Mouse (Mus musculus) stomach, embryonic 15.5 days (tissue): ENCODE results near the gene Sost. TPM values are rescaled to one million over a fixed set of nuclear protein-coding genes. Genes with fewer than 3 reads are reported as not detected.
"Not testable (repeated sequence)": the region's sequence is repeated elsewhere in the genome, so short reads cannot be mapped to it uniquely, and the experiment has no call there.

Experiments used
- ATAC-seq: fragments of 200-750 bp; cut with Nextera tagmentation; 2 replicates; pipeline ENCODE4 v1.8.0; 2017; ENCODE audit warnings: low read depth, moderate number of reproducible peaks, moderate TSS enrichment; ENCODE audit not compliant: insufficient read depth, low FRiP score
- H3K27ac ChIP-seq: fragments of 300-500 bp; sonication (generic); 2 replicates; pipeline ENCODE4 v1.5.1; 2015; ENCODE audit warnings: mild to moderate bottlenecking, inconsistent platforms
- H3K27me3 ChIP-seq: fragments of 300-500 bp; sonication (generic); replicated peaks from 2 replicates; pipeline ENCODE4 v1.6.1; 2015; ENCODE audit warnings: inconsistent platforms
- H3K36me3 ChIP-seq: fragments of 300-500 bp; sonication (generic); 2 replicates; pipeline ENCODE4 v1.6.1; 2015; ENCODE audit warnings: inconsistent platforms
- H3K4me1 ChIP-seq: fragments of 300-500 bp; sonication (generic); 2 replicates; pipeline ENCODE4 v1.6.1; 2015; ENCODE audit warnings: inconsistent platforms
- H3K4me2 ChIP-seq: fragments of 300-500 bp; sonication (generic); 2 replicates; pipeline ENCODE4 v1.6.1; 2015; ENCODE audit warnings: mild to moderate bottlenecking, inconsistent platforms
- H3K4me3 ChIP-seq: fragments of 300-500 bp; sonication (generic); replicated peaks from 2 replicates; pipeline ENCODE4 v1.5.1; 2015; ENCODE audit warnings: inconsistent platforms
- H3K9ac ChIP-seq: fragments of 300-500 bp; sonication (generic); 2 replicates; pipeline ENCODE4 v1.6.1; 2015; ENCODE audit warnings: inconsistent platforms
- H3K9me3 ChIP-seq: fragments of 300-500 bp; sonication (generic); 2 replicates; pipeline ENCODE4 v1.6.1; 2016; ENCODE audit warnings: inconsistent platforms
- WGBS: fragments of 180-500 bp; shearing (Covaris S2); methylation state at CpG from one replicate; pipeline ENCODE4 v1.1.7; 2015; 5-methylcytosine and 5-hydroxymethylcytosine counted together
- polyA plus RNA-seq: library from polyadenylated mRNA; unstranded; fragments of >200 nt; fragmentation: Nextera tagmentation; extraction: Ambion mirVana; gene quantifications from 2 replicates; pipeline ENCODE4 v1.2.1, GENCODE M21; 2015

Sost gene
- polyA plus RNA-seq, 1 experiment from 2014 or later = 0.10 TPM

- H3K9ac ChIP-seq = no peak overlapping the region
- 47% methylated on average over 5 of the region's 5 CpGs for WGBS
- no peak for ATAC-seq
- no peaks in the 10 kb centered on the region for H3K36me3 ChIP-seq
- no peak overlapping the region for H3K4me3 ChIP-seq
- no peak overlapping the region for H3K4me2 ChIP-seq
- H3K9me3 ChIP-seq = no peaks in the 10 kb centered on the region
- H3K4me1 ChIP-seq = peaks cover 4% of the 10 kb centered on the region; the same call in 1 of the 2 replicates
- H3K27me3 ChIP-seq = no peaks in the 10 kb centered on the region
- no peak overlapping the region for H3K27ac ChIP-seq
Observed at GRCm38 (mm10) chr11:101998258-101998657, 31.4 kb upstream of the Sost start.

DNA sequence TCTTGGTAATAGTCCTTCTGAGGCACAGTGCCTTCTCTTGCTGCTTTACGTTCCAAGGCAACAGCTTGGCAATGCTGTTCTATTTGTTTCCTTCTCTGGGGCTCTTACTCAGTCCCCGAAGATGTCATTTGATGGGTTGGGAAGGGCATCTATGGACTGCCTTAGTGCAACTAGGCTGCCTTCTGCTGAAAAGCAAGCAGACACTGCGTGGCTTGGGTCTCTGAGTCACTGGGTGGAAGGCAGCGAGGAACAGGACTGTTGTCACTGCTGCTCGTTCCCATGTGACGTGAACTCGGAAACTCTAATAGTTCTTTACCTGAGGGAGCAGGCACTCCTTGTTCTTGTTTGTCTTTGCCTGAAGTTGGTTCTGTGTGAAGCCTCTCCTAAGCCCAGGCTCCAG lies 29.1 kb upstream of the Sost start:
- Histone ChIP-seq H3K9ac (no peak overlapping the region), H3K27me3 (no peaks in the 10 kb centered on the region), H3K4me2 (no peak overlapping the region), H3K36me3 (no peaks in the 10 kb centered on the region), H3K4me3 (no peak overlapping the region), H3K27ac (no peak overlapping the region), H3K9me3 (no peaks in the 10 kb centered on the region), H3K4me1 (peaks cover 4% of the 10 kb centered on the region; the same call in 1 of the 2 replicates)
- 82% methylated on average over 7 of the region's 7 CpGs for WGBS
- ATAC-seq = no peak

GRCm38 (mm10) chr11:101994100-101994499 lies 27.3 kb upstream of the Sost start:
- Histone ChIP-seq H3K9ac (no peak overlapping the region), H3K4me1 (peaks cover 4% of the 10 kb centered on the region; the same call in 1 of the 2 replicates), H3K9me3 (no peaks in the 10 kb centered on the region), H3K36me3 (no peaks in the 10 kb centered on the region), H3K4me2 (no peak overlapping the region), H3K27ac (no peak overlapping the region), H3K27me3 (no peaks in the 10 kb centered on the region), H3K4me3 (no peak overlapping the region)
- no peak; the same call in 1 of the 2 replicates for ATAC-seq
- 68% methylated on average over 8 of the region's 8 CpGs for WGBS

DNA sequence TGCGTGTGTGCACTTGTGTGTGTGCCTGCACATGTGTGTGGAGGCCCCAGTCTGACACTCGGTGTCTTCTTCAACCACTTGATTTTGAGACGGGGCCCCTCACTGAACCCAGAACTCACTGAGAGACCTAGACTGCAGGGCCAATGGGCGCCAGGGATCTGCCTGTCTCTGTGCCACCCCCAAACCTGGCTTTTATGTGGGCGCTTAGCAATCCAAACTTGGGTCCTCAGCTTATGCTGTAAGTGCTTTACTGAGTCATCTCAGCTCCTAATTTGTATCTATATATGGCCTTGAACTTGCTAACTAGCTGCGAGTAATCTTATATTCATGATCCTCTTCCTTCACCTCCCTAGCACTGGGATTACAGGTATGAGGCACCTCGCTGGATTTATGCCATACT lies 25.6 kb upstream of the Sost start:
- no peaks in the 10 kb centered on the region for H3K9me3 ChIP-seq
- no peaks in the 10 kb centered on the region for H3K27me3 ChIP-seq
- 86% methylated on average over 7 of the region's 7 CpGs for WGBS
- no peak overlapping the region for H3K27ac ChIP-seq
- no peak overlapping the region for H3K9ac ChIP-seq
- H3K36me3 ChIP-seq = no peaks in the 10 kb centered on the region
- no peak overlapping the region for H3K4me3 ChIP-seq
- peaks cover 4% of the 10 kb centered on the region; the same call in 1 of the 2 replicates for H3K4me1 ChIP-seq
- H3K4me2 ChIP-seq = no peak overlapping the region
- ATAC-seq = no peak

GRCm38 (mm10) chr11:101991813-101992212 lies 25.0 kb upstream of the Sost start:
- no peak overlapping the region for H3K4me3 ChIP-seq
- peaks cover 4% of the 10 kb centered on the region; the same call in 1 of the 2 replicates for H3K4me1 ChIP-seq
- no peak for ATAC-seq
- no peak overlapping the region for H3K9ac ChIP-seq
- H3K27ac ChIP-seq = no peak overlapping the region
- H3K4me2 ChIP-seq = no peak overlapping the region
- no peaks in the 10 kb centered on the region for H3K27me3 ChIP-seq
- no peaks in the 10 kb centered on the region for H3K36me3 ChIP-seq
- 71% methylated on average over 3 of the region's 3 CpGs for WGBS
- H3K9me3 ChIP-seq = no peaks in the 10 kb centered on the region

DNA sequence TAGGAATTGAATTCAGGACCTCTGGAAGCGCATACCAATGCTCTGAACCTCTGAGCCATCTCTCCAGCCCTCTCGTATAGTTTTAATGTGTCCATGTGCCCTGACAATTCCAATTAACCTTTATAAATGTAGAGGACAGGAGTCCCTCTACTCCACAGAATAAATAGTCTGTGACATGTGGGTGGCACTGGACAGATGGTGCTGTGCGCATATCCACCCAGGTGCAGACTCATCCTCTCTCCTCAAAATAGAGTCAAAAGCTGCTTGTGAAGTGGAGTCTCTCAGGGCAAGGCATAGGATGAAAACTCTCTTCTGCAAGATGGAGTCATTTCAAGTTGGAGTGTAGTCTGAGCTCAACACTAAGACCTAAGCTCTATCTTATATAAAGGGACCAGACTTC lies 23.4 kb upstream of the Sost start:
- Histone ChIP-seq H3K27me3 (no peaks in the 10 kb centered on the region), H3K4me3 (no peak overlapping the region), H3K27ac (no peak overlapping the region), H3K4me2 (no peak overlapping the region), H3K4me1 (peaks cover 5% of the 10 kb centered on the region; the same call in 1 of the 2 replicates), H3K9me3 (no peaks in the 10 kb centered on the region), H3K36me3 (no peaks in the 10 kb centered on the region), H3K9ac (no peak overlapping the region)
- no peak for ATAC-seq
- WGBS = 84% methylated on average over 3 of the region's 3 CpGs

- Histone ChIP-seq H3K9ac (no peak within 1 kb of the TSS), H3K27ac (no peak within 1 kb of the TSS), H3K36me3 (no peaks in the 10 kb centered on the region), H3K4me3 (no peak within 1 kb of the TSS), H3K4me1 (peaks cover 12% of the 10 kb centered on the region; the same call in 1 of the 2 replicates), H3K9me3 (no peaks in the 10 kb centered on the region), H3K4me2 (peak within 1 kb of the TSS; percentile 39), H3K27me3 (no peaks in the 10 kb centered on the region)
- 77% methylated on average over 3 of the region's 3 CpGs for WGBS
- ATAC-seq = no peak
Observed at GRCm38 (mm10) chr11:101986913-101987312, 20.1 kb upstream of the Sost start, which contains the start of gene Dusp3. Dusp3 (minus strand) TSS chr11:101987013.

DNA sequence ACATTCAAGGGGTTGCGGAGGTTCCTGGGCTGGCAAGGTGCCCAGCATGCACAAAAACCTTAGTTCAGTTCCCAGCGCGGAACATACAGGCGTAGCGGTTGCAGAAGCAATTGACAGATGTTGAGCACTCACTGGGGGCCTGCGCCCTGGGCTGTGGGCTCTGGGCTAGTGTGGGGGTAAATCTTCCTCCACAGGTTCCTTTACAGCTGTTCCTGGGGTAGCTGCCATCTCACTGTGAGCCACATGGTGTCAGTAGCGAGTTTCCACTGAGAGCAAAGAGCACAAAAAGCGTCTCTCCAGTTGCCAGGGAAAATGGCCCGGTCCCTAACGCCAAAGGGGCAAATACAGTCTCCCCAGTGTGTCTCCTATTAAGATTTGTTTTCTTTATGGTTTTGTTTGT lies 19.2 kb upstream of the Sost start:
- no peak overlapping the region for H3K9ac ChIP-seq
- no peak for ATAC-seq
- H3K27ac ChIP-seq = no peak overlapping the region
- H3K4me1 ChIP-seq = peaks cover 12% of the 10 kb centered on the region; the same call in 1 of the 2 replicates
- H3K4me2 ChIP-seq = peak overlapping the region; percentile 39
- WGBS = 2% methylated on average over 10 of the region's 10 CpGs
- no peak overlapping the region for H3K4me3 ChIP-seq
- H3K27me3 ChIP-seq = no peaks in the 10 kb centered on the region
- H3K9me3 ChIP-seq = no peaks in the 10 kb centered on the region
- H3K36me3 ChIP-seq = no peaks in the 10 kb centered on the region

DNA sequence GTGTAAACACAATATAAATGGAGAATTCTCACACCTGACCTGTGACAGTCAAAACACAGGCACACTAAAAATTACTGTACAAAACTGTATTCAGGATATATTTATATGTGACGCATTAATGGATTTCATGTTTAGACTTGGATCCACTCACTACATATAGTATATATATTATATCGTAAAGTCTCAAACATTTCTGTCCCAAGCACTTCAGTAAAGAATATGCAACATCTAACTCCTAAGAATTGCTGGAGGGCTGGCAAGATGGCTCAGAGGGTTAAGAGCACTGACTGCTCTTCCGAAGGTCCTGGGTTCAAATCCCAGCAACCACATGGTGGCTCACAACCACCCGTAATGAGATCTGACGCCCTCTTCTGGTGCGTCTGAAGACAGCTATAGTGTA lies 18.6 kb upstream of the Sost start:
- not testable (repeated sequence) for H3K36me3 ChIP-seq, H3K27me3 ChIP-seq, H3K27ac ChIP-seq, H3K4me3 ChIP-seq, ATAC-seq, H3K4me2 ChIP-seq, H3K9me3 ChIP-seq, H3K9ac ChIP-seq
- peaks cover 12% of the 10 kb centered on the region; the same call in 1 of the 2 replicates for H3K4me1 ChIP-seq
- WGBS = 36% methylated on average over 6 of the region's 6 CpGs

DNA sequence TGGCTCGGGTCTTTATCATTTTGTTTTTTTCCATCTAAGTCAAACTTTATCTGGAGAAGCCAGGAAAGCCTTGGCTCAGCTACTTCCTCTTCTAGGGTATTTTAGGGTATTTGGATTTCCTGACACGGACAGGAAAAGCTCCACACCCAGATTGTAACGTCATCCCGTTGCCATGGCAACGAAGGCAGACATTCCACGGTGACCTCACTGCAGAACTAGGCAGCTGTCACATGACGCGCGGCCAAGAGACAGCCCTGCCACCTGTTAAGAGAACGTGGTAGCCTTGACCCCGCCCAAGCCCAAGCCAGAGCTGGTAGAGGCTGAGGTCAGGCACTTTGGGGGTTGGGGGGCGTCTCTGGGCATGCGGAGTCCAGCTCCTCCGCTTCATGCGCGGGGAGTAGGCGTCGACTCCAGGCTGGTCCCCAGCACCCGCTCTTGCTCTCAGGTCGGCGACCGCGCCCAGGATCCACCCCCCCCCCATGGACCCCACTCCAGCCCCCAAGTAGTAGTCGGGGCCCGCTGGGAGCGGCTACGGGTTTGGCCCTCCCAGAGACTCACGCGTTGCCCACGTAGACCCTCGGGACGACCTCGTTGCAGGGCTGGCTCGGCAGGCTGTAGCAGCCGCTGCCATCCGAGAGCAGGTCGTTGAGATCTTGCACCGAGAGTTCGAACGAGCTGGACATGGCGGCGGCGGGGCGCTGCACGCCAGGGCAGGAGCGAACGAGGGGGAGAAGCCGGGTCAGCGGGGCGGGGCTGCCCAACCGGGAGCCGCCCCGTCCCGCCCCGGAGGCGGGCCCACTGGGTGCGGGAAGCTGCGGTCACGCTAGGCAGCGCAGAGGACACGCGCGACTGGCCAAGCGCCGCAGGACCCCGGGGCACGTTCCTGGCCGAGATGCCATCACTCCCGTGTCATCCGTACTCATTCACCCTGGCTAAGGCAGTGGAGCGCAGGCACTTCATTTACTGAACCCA lies 17.5 kb upstream of the Sost start, which contains the start of gene Cfap97d1:
Gene Cfap97d1, plus strand, starts transcription at position 226 of the 972 bp plus-strand sequence.
- H3K9me3 ChIP-seq = no peaks in the 10 kb centered on the region
- peak within 1 kb of the TSS; percentile 30; the same call in 1 of the 2 replicates for H3K9ac ChIP-seq
- H3K27me3 ChIP-seq = no peaks in the 10 kb centered on the region
- peaks cover 12% of the 10 kb centered on the region; the same call in 1 of the 2 replicates for H3K4me1 ChIP-seq
- peak within 1 kb of the TSS; percentile 93 for H3K4me2 ChIP-seq
- H3K4me3 ChIP-seq = peak within 1 kb of the TSS; percentile 56
- peak; percentile 75 for ATAC-seq
- no peaks in the 10 kb centered on the region for H3K36me3 ChIP-seq
- under 1% methylated on average over 71 of the region's 71 CpGs for whole genome bisulfite sequencing
- peak within 1 kb of the TSS; percentile 64 for H3K27ac ChIP-seq

DNA sequence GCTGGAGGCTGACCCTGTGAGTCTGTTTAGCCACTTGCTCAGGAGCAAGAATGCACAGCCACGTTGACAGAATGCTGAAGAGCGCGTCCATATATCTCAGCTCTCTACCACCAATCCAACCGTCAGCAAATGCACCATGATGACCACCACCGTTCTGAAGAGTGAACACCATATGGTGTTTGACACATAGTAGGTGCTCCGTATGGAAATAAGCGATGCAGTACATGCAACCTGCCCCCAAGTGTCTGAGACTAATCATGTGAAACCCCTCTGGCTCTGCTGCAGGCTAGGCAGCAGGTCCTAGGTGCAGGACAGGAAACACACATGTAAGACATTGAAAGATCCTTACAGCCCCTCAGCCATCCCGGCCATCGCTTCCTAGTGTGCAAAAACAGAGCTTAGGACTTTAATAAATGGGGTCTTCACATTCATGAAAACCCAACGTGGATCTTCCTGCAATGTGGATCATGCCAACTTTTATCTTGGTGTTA lies 16.7 kb upstream of the Sost start:
- H3K27me3 ChIP-seq = no peaks in the 10 kb centered on the region
- ATAC-seq = no peak
- H3K4me1 ChIP-seq = peaks cover 12% of the 10 kb centered on the region; the same call in 1 of the 2 replicates
- 61% methylated on average over 10 of the region's 10 CpGs for WGBS
- 0 out of 2 replicates have a peak overlapping the region, but pooled peaks have one; percentile 23 for H3K27ac ChIP-seq
- H3K36me3 ChIP-seq = peaks cover 2% of the 10 kb centered on the region; the same call in 1 of the 2 replicates
- peak overlapping the region; percentile 56; the same call in 1 of the 2 replicates for H3K4me3 ChIP-seq
- H3K9me3 ChIP-seq = no peaks in the 10 kb centered on the region
- no peak overlapping the region for H3K9ac ChIP-seq
- H3K4me2 ChIP-seq = peak overlapping the region; percentile 93

DNA sequence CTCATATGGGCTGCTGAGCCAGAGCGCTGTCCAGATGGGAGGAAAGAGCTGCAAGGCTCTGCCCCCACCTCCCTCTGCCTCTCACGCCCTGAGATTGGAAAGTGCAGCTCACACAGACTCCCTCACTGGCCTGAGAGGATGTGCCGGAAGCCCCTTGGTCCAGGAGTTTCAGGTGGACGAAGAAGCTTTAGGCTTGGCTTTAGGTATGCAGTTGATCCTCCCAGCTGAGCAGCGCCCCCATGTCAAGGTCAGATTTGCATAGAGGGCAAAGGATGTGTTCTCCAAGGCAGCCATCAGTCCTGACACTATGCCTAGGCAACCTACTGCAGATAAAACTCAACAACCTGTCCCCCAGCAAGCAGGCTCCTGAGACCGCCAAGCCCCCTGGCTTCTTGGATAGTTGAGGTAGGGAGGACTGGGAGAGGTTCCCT lies 16.2 kb upstream of the Sost start:
- H3K9ac ChIP-seq = no peak overlapping the region
- 0 out of 2 replicates have a peak overlapping the region, but pooled peaks have one; percentile 56 for H3K4me3 ChIP-seq
- H3K27me3 ChIP-seq = no peaks in the 10 kb centered on the region
- ATAC-seq = no peak
- no peak overlapping the region for H3K27ac ChIP-seq
- H3K9me3 ChIP-seq = no peaks in the 10 kb centered on the region
- peaks cover 4% of the 10 kb centered on the region; the same call in 1 of the 2 replicates for H3K36me3 ChIP-seq
- 50% methylated on average over 6 of the region's 6 CpGs for WGBS
- H3K4me2 ChIP-seq = peak overlapping the region; percentile 93
- H3K4me1 ChIP-seq = peaks cover 12% of the 10 kb centered on the region; the same call in 1 of the 2 replicates
